Mouse (Mus musculus) hindbrain, embryonic 11.5 days (tissue): ENCODE results near the gene Gla. TPM values are rescaled to one million over a fixed set of nuclear protein-coding genes. Genes with fewer than 3 reads are reported as not detected.

Experiments
- ATAC-seq: fragments of 200-750 bp; cut with Nextera tagmentation; 2 replicates; pipeline ENCODE4 v1.8.0; 2017; ENCODE audit warnings: mild to moderate bottlenecking, moderate TSS enrichment, moderate library complexity; ENCODE audit not compliant: low FRiP score
- DNase-seq: peaks from one replicate; pipeline ENCODE4 v3.0.0-alpha.2; 2015; ENCODE audit warnings: low spot score
- H3K27ac ChIP-seq: fragments of 300-500 bp; sonication (generic); 2 replicates; pipeline ENCODE4 v1.5.1; 2014; ENCODE audit warnings: mild to moderate bottlenecking, low read depth, low read length
- H3K27me3 ChIP-seq: fragments of 300-500 bp; sonication (generic); 2 replicates; pipeline ENCODE4 v1.6.1; 2014; ENCODE audit warnings: mild to moderate bottlenecking, low read length, moderate library complexity, mixed read lengths; ENCODE audit not compliant: control insufficient read depth, insufficient read depth
- H3K36me3 ChIP-seq: fragments of 300-500 bp; sonication (generic); 2 replicates; pipeline ENCODE4 v1.6.1; 2014; ENCODE audit warnings: mild to moderate bottlenecking, low read length, moderate library complexity, mixed read lengths; ENCODE audit not compliant: control insufficient read depth, insufficient read depth
- H3K4me1 ChIP-seq: fragments of 300-500 bp; sonication (generic); replicated peaks from 2 replicates; pipeline ENCODE4 v1.6.1; 2014; ENCODE audit warnings: low read length, mixed read lengths; ENCODE audit not compliant: control insufficient read depth, insufficient read depth
- H3K4me2 ChIP-seq: fragments of 300-500 bp; sonication (generic); replicated peaks from 2 replicates; pipeline ENCODE4 v1.6.1; 2014; ENCODE audit warnings: mild to moderate bottlenecking, low read depth, low read length
- H3K4me3 ChIP-seq: fragments of 300-500 bp; sonication (generic); 2 replicates; pipeline ENCODE4 v1.5.1; 2014; ENCODE audit warnings: low read depth, low read length
- H3K9ac ChIP-seq: fragments of 300-500 bp; sonication (generic); 2 replicates; pipeline ENCODE4 v1.6.1; 2014; ENCODE audit warnings: low read depth, low read length
- H3K9me3 ChIP-seq: fragments of 300-500 bp; sonication (generic); 2 replicates; pipeline ENCODE4 v1.6.1; 2016; ENCODE audit warnings: low read length; ENCODE audit not compliant: control insufficient read depth
- WGBS: fragments of 180-500 bp; shearing (Covaris S2); extraction: QIAGEN DNeasy Blood & Tissue Kit; methylation state at CpG from one replicate; pipeline ENCODE4 v1.1.7; 2014; 5-methylcytosine and 5-hydroxymethylcytosine counted together
- polyA plus RNA-seq: library from polyadenylated mRNA; unstranded; fragments of >200 nt; fragmentation: Nextera tagmentation; extraction: Ambion mirVana; gene quantifications from 2 replicates; pipeline ENCODE4 v1.2.1, GENCODE M21; 2014

Gla gene
- polyA plus RNA-seq, 1 experiment from 2014 or later = 3.0 TPM

- Histone ChIP-seq H3K27me3 (no peaks in the 10 kb centered on the region), H3K36me3 (no peaks in the 10 kb centered on the region), H3K9ac (no peak overlapping the region), H3K9me3 (no peaks in the 10 kb centered on the region), H3K27ac (no peak overlapping the region), H3K4me3 (no peak overlapping the region), H3K4me1 (no peaks in the 10 kb centered on the region), H3K4me2 (no peak overlapping the region)
- ATAC-seq (no peak), DNase-seq (no peak)
- 83% methylated on average over 11 of the region's 11 CpGs for WGBS
Observed at GRCm38 (mm10) chrX:134582270-134582669, 18.7 kb downstream of the Gla start.

- no peaks in the 10 kb centered on the region for H3K36me3 ChIP-seq
- DNase-seq (no peak), ATAC-seq (no peak)
- WGBS = 84% methylated on average over 14 of the region's 14 CpGs
- H3K27ac ChIP-seq = no peak overlapping the region
- H3K9ac ChIP-seq = no peak overlapping the region
- no peaks in the 10 kb centered on the region for H3K27me3 ChIP-seq
- H3K4me2 ChIP-seq = no peak overlapping the region
- H3K4me1 ChIP-seq = no peaks in the 10 kb centered on the region
- H3K9me3 ChIP-seq = no peaks in the 10 kb centered on the region
- no peak overlapping the region for H3K4me3 ChIP-seq
Observed at GRCm38 (mm10) chrX:134580528-134581305, 20.2 kb downstream of the Gla start.

DNA sequence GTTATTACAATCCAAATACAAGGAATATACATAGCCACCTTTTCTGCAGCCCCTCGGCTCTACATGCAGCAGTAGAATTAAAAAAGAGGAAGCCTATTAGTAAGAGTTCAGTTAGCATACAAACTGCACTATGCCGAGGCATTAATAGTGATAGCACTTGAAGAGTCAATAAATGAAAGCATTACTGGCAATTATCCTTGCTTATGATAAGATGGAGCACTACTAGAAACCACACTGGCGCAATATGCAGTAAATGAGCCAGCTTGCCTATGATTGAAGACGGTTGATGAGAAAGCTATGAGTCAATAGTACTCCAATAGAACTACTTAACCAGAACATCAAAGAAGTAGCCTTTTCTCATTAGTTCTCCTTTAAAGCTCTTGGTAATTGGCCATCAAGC is 23.0 kb downstream of the Gla start:
- WGBS = 84% methylated on average over 4 of the region's 4 CpGs
- H3K4me2 ChIP-seq = no peak overlapping the region

DNA sequence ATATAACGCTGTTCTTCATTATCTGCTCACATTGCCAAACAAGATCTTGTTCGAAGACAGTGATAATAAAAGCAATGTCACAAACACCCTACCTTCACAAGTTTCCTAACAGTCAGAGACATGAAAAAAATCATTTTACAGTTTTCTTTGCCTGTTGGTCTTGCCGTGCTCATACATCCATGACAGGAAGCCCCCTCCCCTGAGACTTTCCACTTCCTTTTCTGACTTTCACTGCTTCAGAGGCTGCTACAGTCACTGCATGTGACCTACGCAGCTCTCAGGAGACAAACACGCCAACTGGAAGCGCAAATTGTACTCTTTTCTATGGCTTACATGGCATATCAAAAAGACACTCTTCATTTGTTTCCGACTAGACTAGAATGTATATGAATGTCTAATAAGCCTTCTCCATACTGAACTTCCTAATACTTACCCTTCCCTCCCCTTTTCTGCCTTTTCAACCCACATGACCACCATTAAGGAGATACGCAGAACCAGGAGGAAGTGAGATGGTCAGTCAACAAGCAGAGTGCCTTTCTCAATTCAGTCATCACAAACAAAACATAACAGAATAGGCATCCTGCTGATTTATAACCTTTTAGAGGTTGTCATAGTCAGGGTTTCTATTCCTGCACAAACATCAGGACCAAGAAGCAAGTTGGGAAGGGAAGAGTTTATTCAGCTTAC is 34.2 kb downstream of the Gla start:
- Histone ChIP-seq H3K9me3 (no peaks in the 10 kb centered on the region), H3K4me2 (no peak overlapping the region), H3K27ac (no peak overlapping the region), H3K4me3 (no peak overlapping the region), H3K9ac (no peak overlapping the region), H3K4me1 (no peaks in the 10 kb centered on the region), H3K27me3 (no peaks in the 10 kb centered on the region), H3K36me3 (no peaks in the 10 kb centered on the region)
- WGBS = 79% methylated on average over 8 of the region's 8 CpGs
- DNase-seq = no peak
- ATAC-seq = no peak

More for the DNA sequence above, 23.0 kb downstream of the Gla start:
- Histone ChIP-seq H3K36me3 (no peaks in the 10 kb centered on the region), H3K4me3 (no peak overlapping the region), H3K27ac (no peak overlapping the region), H3K27me3 (no peaks in the 10 kb centered on the region), H3K4me1 (no peaks in the 10 kb centered on the region), H3K9me3 (no peaks in the 10 kb centered on the region), H3K9ac (no peak overlapping the region)
- no peak for ATAC-seq
- DNase-seq = no peak

GRCm38 (mm10) chrX:134564326-134564725 is 36.6 kb downstream of the Gla start:
- H3K27ac ChIP-seq = no peak overlapping the region
- no peaks in the 10 kb centered on the region for H3K4me1 ChIP-seq
- no peak overlapping the region for H3K9ac ChIP-seq
- no peaks in the 10 kb centered on the region for H3K27me3 ChIP-seq
- no peaks in the 10 kb centered on the region for H3K36me3 ChIP-seq
- no peak overlapping the region for H3K4me2 ChIP-seq
- ATAC-seq (no peak), DNase-seq (no peak)
- no peaks in the 10 kb centered on the region for H3K9me3 ChIP-seq
- no peak overlapping the region for H3K4me3 ChIP-seq
- 91% methylated on average over 4 of the region's 4 CpGs for WGBS

- H3K27me3 ChIP-seq = no peaks in the 10 kb centered on the region
- H3K27ac ChIP-seq = no peak overlapping the region
- H3K36me3 ChIP-seq = no peaks in the 10 kb centered on the region
- H3K9ac ChIP-seq = no peak overlapping the region
- H3K4me2 ChIP-seq = no peak overlapping the region
- no peak overlapping the region for H3K4me3 ChIP-seq
- WGBS = 74% methylated on average over 6 of the region's 6 CpGs
- ATAC-seq (no peak), DNase-seq (no peak)
- no peaks in the 10 kb centered on the region for H3K4me1 ChIP-seq
- no peaks in the 10 kb centered on the region for H3K9me3 ChIP-seq
Observed at GRCm38 (mm10) chrX:134554425-134554824, 46.5 kb downstream of the Gla start.

- DNase-seq = no peak
- H3K36me3 ChIP-seq = no peaks in the 10 kb centered on the region
- WGBS = 90% methylated on average over 4 of the region's 4 CpGs
Observed at GRCm38 (mm10) chrX:134553326-134553725, 47.6 kb downstream of the Gla start.

GRCm38 (mm10) chrX:134550903-134551302 is 50.0 kb downstream of the Gla start:
- WGBS = 21% methylated on average over 5 of the region's 5 CpGs
- Histone ChIP-seq H3K4me1 (no peaks in the 10 kb centered on the region), H3K4me2 (no peak overlapping the region), H3K4me3 (no peak overlapping the region), H3K27me3 (no peaks in the 10 kb centered on the region), H3K9me3 (no peaks in the 10 kb centered on the region), H3K27ac (no peak overlapping the region), H3K36me3 (no peaks in the 10 kb centered on the region), H3K9ac (no peak overlapping the region)
- ATAC-seq (no peak), DNase-seq (peak; percentile 72)

More at GRCm38 (mm10) chrX:134553326-134553725, 47.6 kb downstream of the Gla start:
- Histone ChIP-seq H3K27ac (no peak overlapping the region), H3K27me3 (no peaks in the 10 kb centered on the region), H3K9ac (no peak overlapping the region), H3K9me3 (no peaks in the 10 kb centered on the region), H3K4me2 (no peak overlapping the region), H3K4me3 (no peak overlapping the region), H3K4me1 (no peaks in the 10 kb centered on the region)
- ATAC-seq = no peak

- Histone ChIP-seq H3K27me3 (no peaks in the 10 kb centered on the region), H3K27ac (no peak overlapping the region), H3K4me2 (no peak overlapping the region), H3K4me1 (no peaks in the 10 kb centered on the region), H3K36me3 (no peaks in the 10 kb centered on the region), H3K4me3 (no peak overlapping the region), H3K9ac (no peak overlapping the region), H3K9me3 (no peaks in the 10 kb centered on the region)
- DNase-seq (no peak), ATAC-seq (no peak)
- WGBS = 94% methylated on average over 4 of the region's 4 CpGs
Observed at GRCm38 (mm10) chrX:134547330-134547729, 53.6 kb downstream of the Gla start.
